Mouse (Mus musculus) megakaryocyte, embryonic 14.5 days (primary cell): ENCODE measurements at regions not wholly inside any gene's neighbourhood (a gene's known extent, or its start where the extent isn't known, plus 50 kb on each side); places are given as distances from the start of the nearest gene placed in this dataset.

Experiments
- FLI1 ChIP-seq: IDR thresholded peaks from 2 replicates; pipeline ENCODE4 v1.6.1; 2012; ENCODE audit warnings: low read length, inconsistent platforms, mixed read lengths
- GATA1 ChIP-seq: IDR thresholded peaks from 3 replicates; pipeline ENCODE4 v1.6.1; 2012; ENCODE audit warnings: mixed read lengths, low read length, inconsistent platforms, borderline replicate concordance

DNA sequence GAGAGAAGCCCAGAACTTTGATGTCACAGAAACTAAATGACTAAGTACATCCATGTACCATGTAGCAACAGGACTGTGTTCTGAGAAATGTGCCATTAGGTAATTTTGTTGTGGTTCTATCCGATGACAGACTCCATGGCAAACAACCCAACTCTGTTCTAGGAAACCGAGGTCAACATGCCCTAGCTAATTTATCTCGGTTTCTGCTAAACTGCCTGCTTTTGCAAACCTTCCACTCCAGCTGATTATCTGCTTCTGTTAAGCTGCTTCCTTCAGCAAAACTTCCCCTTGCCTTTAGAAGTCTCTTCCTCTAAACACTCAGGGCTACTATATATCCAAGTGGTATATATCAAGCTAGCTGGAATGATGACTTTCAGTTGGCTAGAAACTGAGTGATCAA lies 178.8 kb upstream of the Fer start:
- TF ChIP-seq GATA1 (no peak), FLI1 (no peak)
